Mouse (Mus musculus) heart, adult 2 months (tissue): Measurements from ENCODE around the gene Alg9. TPM values are rescaled to one million over a fixed set of nuclear protein-coding genes. Genes with fewer than 3 reads are reported as not detected.

ENCODE experiments used
- DNase-seq, 2 experiments: peaks; one replicate each; pipeline ENCODE4 v3.0.0; 2021
- H3K27ac ChIP-seq: fragments of 200-600 bp; 2 replicates; pipeline ENCODE4 v1.8.1; 2022
- H3K27me3 ChIP-seq: fragments of 200-500 bp; 2 replicates; pipeline ENCODE4 v1.6.1; 2012; ENCODE audit warnings: mild to moderate bottlenecking, low read length, inconsistent platforms, mixed read lengths; ENCODE audit not compliant: control insufficient read depth, insufficient read depth
- H3K36me3 ChIP-seq: fragments of 200-500 bp; 2 replicates; pipeline ENCODE4 v1.6.1; 2012; ENCODE audit warnings: low read length, inconsistent platforms; ENCODE audit not compliant: control insufficient read depth, insufficient read depth
- H3K4me1 ChIP-seq: fragments of 200-500 bp; 2 replicates; pipeline ENCODE4 v1.6.1; 2011; ENCODE audit warnings: low read length; ENCODE audit not compliant: control insufficient read depth, insufficient read depth
- H3K4me3 ChIP-seq: fragments of 200-600 bp; 2 replicates; pipeline ENCODE4 v1.8.1; 2022
- H3K79me2 ChIP-seq: fragments of 200-500 bp; replicated peaks from 2 replicates; pipeline ENCODE4 v1.6.1; 2012; ENCODE audit warnings: mild to moderate bottlenecking, inconsistent platforms, low read length, moderate library complexity, mixed read lengths; ENCODE audit not compliant: control insufficient read depth, insufficient read depth
- H3K9ac ChIP-seq: fragments of 200-500 bp; 2 replicates; pipeline ENCODE4 v1.6.1; 2012; ENCODE audit warnings: low read depth, mild to moderate bottlenecking, control low read depth, inconsistent platforms, low read length, mixed read lengths
- CTCF ChIP-seq: fragments of 200-600 bp; IDR thresholded peaks from 2 replicates; pipeline ENCODE4 v1.8.1; 2022; ENCODE audit warnings: antibody characterized with exemption, mild to moderate bottlenecking, moderate library complexity
- EP300 ChIP-seq: fragments of 200-500 bp; IDR thresholded peaks from 2 replicates; pipeline ENCODE4 v1.6.1; 2011; ENCODE audit warnings: low read depth, low read length, control low read depth; ENCODE audit not compliant: insufficient read depth
- POLR2A ChIP-seq: fragments of 200-500 bp; IDR thresholded peaks from 2 replicates; pipeline ENCODE4 v1.6.1; 2011; ENCODE audit warnings: mild to moderate bottlenecking, low read depth, low read length, control low read depth; ENCODE audit not compliant: insufficient read depth
- WGBS: fragments of 180-500 bp; shearing (Covaris S2); methylation state at CpG from one replicate; pipeline ENCODE4 v1.1.7; 2018; 5-methylcytosine and 5-hydroxymethylcytosine counted together
- intact Hi-C: fragments of 180-260 bp; cut with DNase I; formaldehyde crosslinking; loops from one replicate; pipeline ENCODE4 v1.15.1; 2025
- polyA plus RNA-seq: library from polyadenylated mRNA; depleted of rRNA; stranded (reverse); fragments of >200 nt; gene quantifications from 2 replicates; pipeline ENCODE4 v1.2.3, GENCODE M21; 2012
- total RNA-seq, 2 experiments: library from RNA; stranded (reverse); gene quantifications; 2 replicates each; pipeline ENCODE4 v1.2.3; 2021

Alg9 gene
- total and polyA plus RNA-seq, 3 experiments = 9.6 to 13.4 (median 9.9) TPM

- no peaks in the 10 kb centered on the region for H3K4me1 ChIP-seq
- TF ChIP-seq CTCF = no peak
- TF ChIP-seq POLR2A = peak; percentile 81
- TF ChIP-seq EP300 = peak; percentile 94
- intact Hi-C loops = no loop called here
- peak overlapping the region; percentile 95 for H3K9ac ChIP-seq
- no peaks in the 10 kb centered on the region for H3K79me2 ChIP-seq
- peak overlapping the region; percentile 98 for H3K27ac ChIP-seq
- no peaks in the 10 kb centered on the region for H3K27me3 ChIP-seq
- H3K36me3 ChIP-seq = peaks cover 17% of the 10 kb centered on the region
- peak overlapping the region; percentile 62 for H3K4me3 ChIP-seq
- 27% methylated on average over 16 of the region's 17 CpGs for WGBS
- peak; percentile 84 to 93 for DNase-seq
Observed at GRCm38 (mm10) chr9:50752784-50753615, 21.8 kb upstream of the Alg9 start.

- intact Hi-C loops = no loop called here
- Histone ChIP-seq H3K4me1 (no peaks in the 10 kb centered on the region), H3K4me3 (peak overlapping the region; percentile 62), H3K79me2 (no peaks in the 10 kb centered on the region), H3K27ac (peak overlapping the region; percentile 98), H3K9ac (peak overlapping the region; percentile 95), H3K27me3 (no peaks in the 10 kb centered on the region), H3K36me3 (peaks cover 17% of the 10 kb centered on the region)
- 10% methylated on average over 7 of the region's 7 CpGs for WGBS
- DNase-seq = peak; percentile 33 to 38
- peak; percentile 50; the same call in 1 of the 2 replicates for TF ChIP-seq POLR2A
- no peak for TF ChIP-seq CTCF
Observed at GRCm38 (mm10) chr9:50753947-50754346, 20.9 kb upstream of the Alg9 start.

GRCm38 (mm10) chr9:50756711-50757110 is 18.1 kb upstream of the Alg9 start:
- TF ChIP-seq CTCF = no peak
- TF ChIP-seq POLR2A = peak; percentile 25; the same call in 1 of the 2 replicates
- TF ChIP-seq EP300 = no peak
- Histone ChIP-seq H3K36me3 (peaks cover 17% of the 10 kb centered on the region), H3K4me1 (no peaks in the 10 kb centered on the region), H3K4me3 (no peak overlapping the region), H3K27me3 (no peaks in the 10 kb centered on the region), H3K27ac (no peak overlapping the region), H3K9ac (no peak overlapping the region), H3K79me2 (no peaks in the 10 kb centered on the region)
- intact Hi-C loops = no loop called here
- 54% methylated on average over 5 of the region's 5 CpGs for WGBS
- no peak for DNase-seq

GRCm38 (mm10) chr9:50761520-50762243 is 13.1 kb upstream of the Alg9 start:
- intact Hi-C loops = loop anchor here (5.0 kb wide), 1 partner anchor 234 kb away; the partner anchor contains the start of gene Pts
- no peak for DNase-seq

GRCm38 (mm10) chr9:50763331-50763730 is 11.5 kb upstream of the Alg9 start:
- TF ChIP-seq POLR2A (no peak), CTCF (peak; percentile 61)
- WGBS = 68% methylated on average over 1 of the region's 1 CpGs
- no peak overlapping the region for H3K9ac ChIP-seq
- H3K36me3 ChIP-seq = no peaks in the 10 kb centered on the region
- H3K4me1 ChIP-seq = peaks cover 2% of the 10 kb centered on the region
- no peaks in the 10 kb centered on the region for H3K27me3 ChIP-seq
- no peak for DNase-seq
- no peaks in the 10 kb centered on the region for H3K79me2 ChIP-seq
- H3K27ac ChIP-seq = no peak overlapping the region
- no peak overlapping the region for H3K4me3 ChIP-seq
- intact Hi-C loops = loop anchor here (1.0 to 5.0 kb wide), 2 partner anchors 54 to 236 kb away; partner anchors contain the start of gene Pts

More at GRCm38 (mm10) chr9:50761520-50762243, 13.1 kb upstream of the Alg9 start:
- WGBS = 65% methylated on average over 6 of the region's 6 CpGs
- Histone ChIP-seq H3K27ac (no peak overlapping the region), H3K27me3 (no peaks in the 10 kb centered on the region), H3K36me3 (no peaks in the 10 kb centered on the region; the same call in 1 of the 2 replicates), H3K4me3 (no peak overlapping the region), H3K4me1 (no peaks in the 10 kb centered on the region), H3K9ac (no peak overlapping the region), H3K79me2 (no peaks in the 10 kb centered on the region)
- TF ChIP-seq CTCF (no peak), POLR2A (no peak), EP300 (no peak)
